Mouse (Mus musculus) midbrain, embryonic 15.5 days (tissue): ENCODE results near the gene Sun1. TPM values are rescaled to one million over a fixed set of nuclear protein-coding genes. Genes with fewer than 3 reads are reported as not detected.

ENCODE experiments used
- ATAC-seq: fragments of 200-750 bp; cut with Nextera tagmentation; replicated peaks from 2 replicates; pipeline ENCODE4 v1.8.0; 2017; ENCODE audit warnings: moderate TSS enrichment
- H3K27ac ChIP-seq: fragments of 300-500 bp; sonication (generic); 2 replicates; pipeline ENCODE4 v1.5.1; 2015; ENCODE audit warnings: mild to moderate bottlenecking, inconsistent platforms
- H3K27me3 ChIP-seq: fragments of 300-500 bp; sonication (generic); replicated peaks from 2 replicates; pipeline ENCODE4 v1.6.1; 2015; ENCODE audit warnings: inconsistent platforms
- H3K36me3 ChIP-seq: fragments of 300-500 bp; sonication (generic); replicated peaks from 2 replicates; pipeline ENCODE4 v1.6.1; 2015; ENCODE audit warnings: inconsistent platforms
- H3K4me1 ChIP-seq: fragments of 300-500 bp; sonication (generic); 2 replicates; pipeline ENCODE4 v1.6.1; 2015; ENCODE audit warnings: inconsistent platforms
- H3K4me2 ChIP-seq: fragments of 300-500 bp; sonication (generic); 2 replicates; pipeline ENCODE4 v1.6.1; 2015; ENCODE audit warnings: inconsistent platforms, mild to moderate bottlenecking, moderate library complexity
- H3K4me3 ChIP-seq: fragments of 300-500 bp; sonication (generic); 2 replicates; pipeline ENCODE4 v1.5.1; 2015; ENCODE audit warnings: mild to moderate bottlenecking, inconsistent platforms
- H3K9ac ChIP-seq: fragments of 300-500 bp; sonication (generic); 2 replicates; pipeline ENCODE4 v1.6.1; 2015; ENCODE audit warnings: mild to moderate bottlenecking, inconsistent platforms
- H3K9me3 ChIP-seq: fragments of 300-500 bp; sonication (generic); 2 replicates; pipeline ENCODE4 v1.6.1; 2016; ENCODE audit warnings: inconsistent platforms
- WGBS: fragments of 180-500 bp; shearing (Covaris S2); methylation state at CpG from one replicate; pipeline ENCODE4 v1.1.7; 2015; ENCODE audit warnings: mixed read lengths; 5-methylcytosine and 5-hydroxymethylcytosine counted together
- polyA plus RNA-seq: library from polyadenylated mRNA; unstranded; fragments of >200 nt; fragmentation: Nextera tagmentation; extraction: Ambion mirVana; gene quantifications from 2 replicates; pipeline ENCODE4 v1.2.1, GENCODE M21; 2015

The Sun1 gene
- polyA plus RNA-seq, 1 experiment from 2014 or later: 54.3 TPM

- no peak overlapping the region for H3K9ac ChIP-seq
- no peak overlapping the region for H3K27ac ChIP-seq
- no peaks in the 10 kb centered on the region for H3K9me3 ChIP-seq
- peaks cover 57% of the 10 kb centered on the region for H3K36me3 ChIP-seq
- H3K4me3 ChIP-seq: no peak overlapping the region
- no peak for ATAC-seq
- no peaks in the 10 kb centered on the region for H3K4me1 ChIP-seq
- no peaks in the 10 kb centered on the region for H3K27me3 ChIP-seq
- H3K4me2 ChIP-seq: no peak overlapping the region
- 77% methylated on average over 3 of the region's 3 CpGs for WGBS
Observed at GRCm38 (mm10) chr5:139232083-139232482, 31.6 kb downstream of the Sun1 start.

DNA sequence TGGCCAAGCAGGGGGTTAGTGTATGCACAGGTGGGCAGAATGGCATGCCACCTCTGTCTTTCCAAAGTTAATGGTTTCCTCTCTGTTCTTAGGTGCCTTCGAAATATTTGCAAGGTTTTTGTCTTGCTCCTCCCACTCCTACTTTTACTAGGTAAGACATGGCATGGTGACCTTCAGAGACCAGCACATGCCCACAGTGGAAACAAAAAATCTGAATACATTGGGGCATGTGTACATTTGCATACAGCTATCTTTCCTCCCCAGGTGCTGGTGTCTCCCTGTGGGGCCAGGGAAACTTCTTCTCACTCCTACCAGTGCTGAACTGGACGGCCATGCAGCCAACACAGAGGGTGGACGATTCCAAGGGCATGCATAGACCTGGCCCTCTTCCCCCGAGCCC, 34.0 kb downstream of the Sun1 start:
- 95% methylated on average over 4 of the region's 4 CpGs for WGBS
- Histone ChIP-seq H3K4me3 (no peak overlapping the region), H3K4me2 (no peak overlapping the region), H3K27ac (no peak overlapping the region), H3K36me3 (peaks cover 57% of the 10 kb centered on the region), H3K9ac (no peak overlapping the region), H3K27me3 (no peaks in the 10 kb centered on the region), H3K4me1 (no peaks in the 10 kb centered on the region), H3K9me3 (no peaks in the 10 kb centered on the region)
- no peak for ATAC-seq

DNA sequence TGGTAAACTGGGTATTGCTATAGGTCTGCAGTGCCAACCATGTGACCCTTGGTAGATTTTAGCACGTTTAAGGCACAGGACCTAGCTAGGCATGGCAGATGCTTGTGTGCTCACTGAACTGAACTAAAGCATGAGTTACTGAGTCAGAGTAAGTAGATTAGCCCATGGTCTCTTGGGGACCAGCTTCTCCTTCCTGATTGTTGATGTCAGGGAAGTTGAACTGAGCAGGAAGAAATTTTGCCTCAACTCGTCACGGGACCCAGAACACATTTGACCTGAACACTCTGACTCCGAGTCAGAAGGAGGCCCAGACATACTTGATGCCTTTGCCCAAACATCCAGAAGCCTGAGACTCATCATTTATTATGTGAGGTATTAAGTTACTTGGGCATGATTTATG, 37.0 kb downstream of the Sun1 start:
- 92% methylated on average over 4 of the region's 4 CpGs for WGBS
- ATAC-seq: no peak

DNA sequence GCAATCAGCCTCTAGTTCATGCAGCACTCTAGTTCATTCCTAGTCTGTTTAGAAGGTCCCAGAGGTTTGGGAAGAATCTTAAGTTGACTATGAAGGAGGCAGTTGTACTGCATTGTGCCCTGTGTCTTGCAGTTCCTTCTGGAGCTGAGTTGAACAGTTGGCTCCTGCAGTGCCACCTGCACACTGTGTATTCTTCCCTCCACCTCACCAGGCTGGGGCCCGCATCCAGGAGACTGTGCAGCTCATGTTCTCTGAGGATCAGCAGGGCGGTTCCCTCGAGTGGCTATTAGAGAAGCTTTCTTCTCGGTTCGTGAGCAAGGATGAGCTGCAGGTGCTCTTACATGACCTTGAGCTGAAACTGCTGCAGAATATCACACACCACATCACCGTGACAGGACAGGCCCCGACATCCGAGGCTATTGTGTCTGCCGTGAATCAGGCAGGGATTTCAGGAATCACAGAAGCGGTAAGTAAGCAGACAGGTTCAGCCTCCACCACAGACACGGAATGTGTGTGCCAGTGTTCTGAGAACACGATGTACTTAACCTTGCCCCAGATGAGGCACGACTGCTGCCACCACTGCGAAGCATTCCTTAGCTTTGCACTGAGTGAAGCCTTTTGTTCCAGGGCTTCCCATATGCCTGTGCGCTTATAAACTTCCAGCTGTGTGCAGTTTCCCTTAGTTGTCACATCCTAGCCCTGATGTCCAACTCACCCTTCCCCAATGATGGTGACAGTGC, 40.8 kb downstream of the Sun1 start:
- 93% methylated on average over 15 of the region's 15 CpGs for WGBS
- Histone ChIP-seq H3K4me3 (no peak overlapping the region), H3K4me1 (no peaks in the 10 kb centered on the region), H3K36me3 (peaks cover 60% of the 10 kb centered on the region), H3K9me3 (no peaks in the 10 kb centered on the region), H3K27me3 (no peaks in the 10 kb centered on the region), H3K27ac (no peak overlapping the region), H3K4me2 (no peak overlapping the region), H3K9ac (no peak overlapping the region)
- ATAC-seq: no peak

More for the DNA sequence above, 37.0 kb downstream of the Sun1 start:
- no peak overlapping the region for H3K27ac ChIP-seq
- H3K4me3 ChIP-seq: no peak overlapping the region
- peaks cover 56% of the 10 kb centered on the region for H3K36me3 ChIP-seq
- no peaks in the 10 kb centered on the region for H3K4me1 ChIP-seq
- no peaks in the 10 kb centered on the region for H3K27me3 ChIP-seq
- H3K4me2 ChIP-seq: no peak overlapping the region
- no peak overlapping the region for H3K9ac ChIP-seq
- no peaks in the 10 kb centered on the region for H3K9me3 ChIP-seq

GRCm38 (mm10) chr5:139243384-139243783, 42.9 kb downstream of the Sun1 start:
- H3K4me1 ChIP-seq: no peaks in the 10 kb centered on the region
- WGBS: 79% methylated on average over 1 of the region's 1 CpGs
- no peak overlapping the region for H3K9ac ChIP-seq
- H3K27ac ChIP-seq: no peak overlapping the region
- no peaks in the 10 kb centered on the region for H3K27me3 ChIP-seq
- ATAC-seq: no peak
- no peaks in the 10 kb centered on the region for H3K9me3 ChIP-seq
- peaks cover 60% of the 10 kb centered on the region for H3K36me3 ChIP-seq
- H3K4me3 ChIP-seq: no peak overlapping the region
- no peak overlapping the region for H3K4me2 ChIP-seq

- H3K4me3 ChIP-seq: no peak overlapping the region
- no peak overlapping the region for H3K9ac ChIP-seq
- no peak for ATAC-seq
- 93% methylated on average over 3 of the region's 3 CpGs for WGBS
- no peaks in the 10 kb centered on the region for H3K27me3 ChIP-seq
- H3K4me1 ChIP-seq: 0 out of 2 replicates have a peak, but pooled peaks cover 4% of the 10 kb centered on the region
- H3K9me3 ChIP-seq: no peaks in the 10 kb centered on the region
- H3K36me3 ChIP-seq: peaks cover 47% of the 10 kb centered on the region
- no peak overlapping the region for H3K27ac ChIP-seq
- H3K4me2 ChIP-seq: no peak overlapping the region
Observed at GRCm38 (mm10) chr5:139247767-139248166, 47.3 kb downstream of the Sun1 start.

DNA sequence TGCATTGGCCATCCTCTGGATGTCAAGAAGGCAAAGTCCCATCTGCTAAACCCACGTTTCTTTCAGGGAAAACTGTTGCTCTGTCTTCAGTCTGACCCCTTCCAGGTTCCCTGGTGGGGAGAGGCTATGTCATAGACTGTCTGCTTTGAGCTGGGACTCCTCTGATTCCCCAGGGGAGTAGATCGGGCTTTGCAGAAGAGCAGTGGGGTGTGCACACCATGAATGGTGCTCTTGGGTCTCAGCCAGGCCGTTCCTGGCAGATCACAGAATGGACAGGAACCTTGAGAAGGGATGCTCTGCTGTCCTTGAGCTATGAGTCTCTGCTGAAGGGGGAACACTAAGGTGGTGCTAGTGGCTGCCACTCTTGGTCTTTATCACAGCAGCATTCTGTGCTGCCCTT, 48.4 kb downstream of the Sun1 start:
- no peak overlapping the region for H3K9ac ChIP-seq
- H3K36me3 ChIP-seq: peaks cover 47% of the 10 kb centered on the region
- no peak for ATAC-seq
- no peak overlapping the region for H3K4me3 ChIP-seq
- 76% methylated on average over 3 of the region's 3 CpGs for WGBS
- no peaks in the 10 kb centered on the region for H3K9me3 ChIP-seq
- H3K4me1 ChIP-seq: peaks cover 13% of the 10 kb centered on the region
- H3K27me3 ChIP-seq: no peaks in the 10 kb centered on the region
- H3K27ac ChIP-seq: no peak overlapping the region
- no peak overlapping the region for H3K4me2 ChIP-seq

GRCm38 (mm10) chr5:139251279-139251678, 50.8 kb downstream of the Sun1 start:
- Histone ChIP-seq H3K9me3 (no peaks in the 10 kb centered on the region), H3K36me3 (peaks cover 31% of the 10 kb centered on the region), H3K4me2 (peak overlapping the region; percentile 84), H3K4me3 (peak overlapping the region; percentile 87; the same call in 1 of the 2 replicates), H3K9ac (no peak overlapping the region; the same call in 1 of the 2 replicates), H3K27ac (peak overlapping the region; percentile 80; the same call in 1 of the 2 replicates), H3K27me3 (no peaks in the 10 kb centered on the region), H3K4me1 (peaks cover 26% of the 10 kb centered on the region)
- ATAC-seq: no peak
- WGBS: 88% methylated on average over 7 of the region's 7 CpGs

GRCm38 (mm10) chr5:139251736-139252080, 51.3 kb downstream of the Sun1 start:
- WGBS: under 1% methylated on average over 8 of the region's 8 CpGs
- H3K9ac ChIP-seq: peak overlapping the region; percentile 59
- peaks cover 26% of the 10 kb centered on the region for H3K36me3 ChIP-seq
- no peaks in the 10 kb centered on the region for H3K27me3 ChIP-seq
- H3K27ac ChIP-seq: peak overlapping the region; percentile 80
- H3K4me3 ChIP-seq: peak overlapping the region; percentile 87
- H3K4me1 ChIP-seq: peaks cover 26% of the 10 kb centered on the region
- peak overlapping the region; percentile 84 for H3K4me2 ChIP-seq
- no peaks in the 10 kb centered on the region for H3K9me3 ChIP-seq
- peak; percentile 62 for ATAC-seq

DNA sequence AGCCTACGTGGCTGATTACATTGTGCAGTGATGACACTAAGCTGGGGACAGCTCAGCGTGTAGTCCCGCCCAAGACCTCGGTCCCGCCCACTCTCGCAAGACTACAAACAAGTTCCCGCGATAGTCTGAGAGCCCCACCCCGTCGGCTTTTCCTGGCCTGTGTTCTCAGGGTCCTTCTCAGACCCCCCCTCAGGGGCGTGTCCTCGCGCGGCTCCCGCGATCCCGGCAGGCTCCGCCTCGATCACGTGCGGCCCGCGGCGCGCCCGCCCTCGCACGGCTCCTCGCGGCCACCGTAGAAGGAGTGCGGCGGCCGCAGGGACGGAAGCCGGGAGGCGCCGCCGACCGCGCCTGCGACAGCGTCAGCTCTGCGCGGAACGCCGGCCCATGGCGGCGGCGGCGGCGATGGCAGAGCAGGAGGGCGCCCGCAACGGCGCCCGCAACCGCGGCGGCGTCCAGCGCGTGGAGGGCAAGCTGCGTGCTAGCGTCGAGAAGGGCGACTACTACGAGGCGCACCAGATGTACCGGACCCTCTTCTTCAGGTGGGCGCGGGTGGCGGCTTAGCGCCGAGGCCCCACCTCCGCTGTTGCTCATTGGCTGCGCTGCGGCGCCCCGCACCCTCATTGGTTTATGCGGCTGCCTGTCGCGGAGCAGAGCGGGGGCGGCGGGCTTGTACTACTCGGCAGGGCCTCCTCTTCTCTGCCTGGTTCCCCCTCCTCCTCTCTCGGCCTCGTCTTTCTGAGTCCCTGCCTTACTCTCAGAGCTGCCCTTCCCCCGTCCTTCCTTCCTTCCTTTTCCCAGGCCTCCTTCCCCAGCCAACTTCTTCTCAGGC, 51.9 kb downstream of the Sun1 start, which contains the start of gene Get4:
Gene Get4 (plus strand): TSS at position 244 of the 829 bp plus-strand sequence.
- peak; percentile 96 for ATAC-seq

GRCm38 (mm10) chr5:139252910-139253245, 52.4 kb downstream of the Sun1 start:
- peaks cover 26% of the 10 kb centered on the region for H3K4me1 ChIP-seq
- H3K4me3 ChIP-seq: peak overlapping the region; percentile 87
- H3K4me2 ChIP-seq: peak overlapping the region; percentile 84
- H3K9ac ChIP-seq: peak overlapping the region; percentile 88
- WGBS: 2% methylated on average over 7 of the region's 7 CpGs
- H3K27me3 ChIP-seq: no peaks in the 10 kb centered on the region
- no peaks in the 10 kb centered on the region for H3K9me3 ChIP-seq
- H3K36me3 ChIP-seq: peaks cover 15% of the 10 kb centered on the region; the same call in 1 of the 2 replicates
- H3K27ac ChIP-seq: peak overlapping the region; percentile 94
- peak; percentile 5 for ATAC-seq

More for the DNA sequence above, 51.9 kb downstream of the Sun1 start, which contains the start of gene Get4:
- peaks cover 26% of the 10 kb centered on the region for H3K4me1 ChIP-seq
- WGBS: under 1% methylated on average over 84 of the region's 90 CpGs
- no peaks in the 10 kb centered on the region for H3K9me3 ChIP-seq
- H3K9ac ChIP-seq: peak within 1 kb of the TSS; percentile 88
- peak within 1 kb of the TSS; percentile 94 for H3K27ac ChIP-seq
- peaks cover 20% of the 10 kb centered on the region for H3K36me3 ChIP-seq
- peak within 1 kb of the TSS; percentile 84 for H3K4me2 ChIP-seq
- peak within 1 kb of the TSS; percentile 87 for H3K4me3 ChIP-seq
- H3K27me3 ChIP-seq: no peaks in the 10 kb centered on the region

DNA sequence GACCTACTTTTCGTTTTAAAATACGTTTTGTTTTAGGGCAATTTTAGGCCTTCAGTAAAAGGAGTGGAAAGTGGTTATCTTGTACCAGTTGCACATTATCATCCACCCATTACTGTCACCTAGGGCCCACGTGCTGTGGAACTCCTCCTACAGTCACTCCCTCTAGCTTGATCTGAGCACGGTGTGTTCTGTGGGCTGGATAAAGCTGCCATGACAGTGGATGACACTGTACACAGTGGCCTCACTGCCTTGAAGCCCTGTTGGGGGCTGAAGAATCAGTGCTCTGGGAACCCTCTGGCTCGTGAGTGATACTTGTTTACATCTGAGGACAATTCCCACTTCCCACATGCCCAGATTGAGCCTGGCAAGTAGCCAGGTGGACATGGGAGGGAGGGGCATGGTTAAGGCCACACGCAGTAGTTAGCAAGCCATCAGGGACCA, 52.9 kb downstream of the Sun1 start:
- H3K4me1 ChIP-seq: peaks cover 26% of the 10 kb centered on the region
- H3K36me3 ChIP-seq: peaks cover 10% of the 10 kb centered on the region; the same call in 1 of the 2 replicates
- no peak for ATAC-seq
- 14% methylated on average over 6 of the region's 6 CpGs for WGBS
- H3K27me3 ChIP-seq: no peaks in the 10 kb centered on the region
- peak overlapping the region; percentile 84 for H3K4me2 ChIP-seq
- H3K9me3 ChIP-seq: no peaks in the 10 kb centered on the region
- H3K27ac ChIP-seq: peak overlapping the region; percentile 94
- H3K9ac ChIP-seq: peak overlapping the region; percentile 88
- peak overlapping the region; percentile 87 for H3K4me3 ChIP-seq
